Mouse (Mus musculus): ENCODE results near the gene Tex9. TPM values are rescaled to one million over a fixed set of nuclear protein-coding genes. Genes with fewer than 3 reads are reported as not detected.
A peak's percentile ranks its signal among the peaks of the same experiment; 100 is the strongest.

The Tex9 gene
- polyA plus RNA-seq, 1 experiment from 2014 or later, result 17.9 TPM

DNA sequence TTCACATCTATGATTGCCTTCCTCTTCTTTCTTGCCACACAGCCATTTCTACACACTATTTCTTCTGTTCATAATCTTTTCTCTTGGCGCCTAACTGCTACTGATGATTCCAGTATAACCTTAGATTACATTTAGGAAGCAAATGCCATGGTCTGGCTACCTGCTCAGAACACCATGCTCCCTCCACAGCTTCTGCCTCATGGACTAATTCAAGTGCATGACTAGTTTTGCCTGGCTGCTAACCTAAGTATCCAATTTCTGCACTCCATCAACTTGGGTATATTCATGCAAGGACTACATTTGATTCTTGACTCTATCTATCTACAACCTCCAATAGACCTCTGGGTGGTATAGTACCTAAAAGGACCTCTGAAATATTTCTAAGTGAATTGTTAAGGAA lies 22.2 kb downstream of the Tex9 start:
- DNase-seq (ENCODE audit: low spot score), result no peak
- 0 out of 2 replicates have a peak, but pooled peaks cover 4% of the 10 kb centered on the region for H3K36me3 ChIP-seq (ENCODE audit: control insufficient read depth, insufficient read depth, low read length)
- no peaks in the 10 kb centered on the region for H3K4me1 ChIP-seq (replicated peaks; ENCODE audit: control insufficient read depth, insufficient read depth, low read length)
- ATAC-seq (replicated peaks; ENCODE audit: low FRiP score), result no peak
- no peak overlapping the region for H3K9ac ChIP-seq (ENCODE audit: low read depth, low read length)
- no peak overlapping the region for H3K4me3 ChIP-seq (ENCODE audit: low read depth, low read length)
- no peak overlapping the region for H3K4me2 ChIP-seq
- H3K27me3 ChIP-seq (replicated peaks; ENCODE audit: control insufficient read depth, insufficient read depth, low read length), result no peaks in the 10 kb centered on the region
- H3K9me3 ChIP-seq (ENCODE audit: control insufficient read depth, low read length), result no peaks in the 10 kb centered on the region
- H3K27ac ChIP-seq (ENCODE audit: low read depth, low read length), result no peak overlapping the region
- WGBS, result 91% methylated on average over 1 of the region's 1 CpGs

DNA sequence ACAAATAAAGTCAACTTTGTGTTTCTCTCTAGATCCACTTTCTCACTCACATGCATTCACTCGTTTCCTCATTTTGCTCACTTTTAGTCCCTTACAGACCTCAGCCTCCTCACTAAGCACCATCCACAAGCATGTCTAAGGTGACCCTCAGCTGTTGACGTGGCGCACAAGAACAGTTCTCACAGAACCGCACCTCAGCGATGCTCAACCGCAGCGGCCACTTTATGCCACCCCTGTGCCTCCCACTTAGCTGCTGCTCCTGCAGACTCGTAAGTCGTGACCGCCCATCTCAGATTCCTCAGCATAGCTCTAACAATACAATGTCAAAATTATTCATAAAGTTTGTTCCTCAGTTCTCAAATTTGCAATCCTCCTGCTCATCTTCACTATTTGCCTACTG lies 23.4 kb downstream of the Tex9 start:
- 90% methylated on average over 10 of the region's 10 CpGs for WGBS
- Histone ChIP-seq H3K4me3 (ENCODE audit: low read depth, low read length) (no peak overlapping the region), H3K4me2 (no peak overlapping the region), H3K9me3 (ENCODE audit: control insufficient read depth, low read length) (no peaks in the 10 kb centered on the region), H3K36me3 (ENCODE audit: control insufficient read depth, insufficient read depth, low read length) (0 out of 2 replicates have a peak, but pooled peaks cover 4% of the 10 kb centered on the region), H3K27ac (ENCODE audit: low read depth, low read length) (no peak overlapping the region), H3K9ac (ENCODE audit: low read depth, low read length) (no peak overlapping the region), H3K4me1 (replicated peaks; ENCODE audit: control insufficient read depth, insufficient read depth, low read length) (no peaks in the 10 kb centered on the region), H3K27me3 (replicated peaks; ENCODE audit: control insufficient read depth, insufficient read depth, low read length) (no peaks in the 10 kb centered on the region)
- DNase-seq (ENCODE audit: low spot score), result no peak
- ATAC-seq (replicated peaks; ENCODE audit: low FRiP score), result no peak

DNA sequence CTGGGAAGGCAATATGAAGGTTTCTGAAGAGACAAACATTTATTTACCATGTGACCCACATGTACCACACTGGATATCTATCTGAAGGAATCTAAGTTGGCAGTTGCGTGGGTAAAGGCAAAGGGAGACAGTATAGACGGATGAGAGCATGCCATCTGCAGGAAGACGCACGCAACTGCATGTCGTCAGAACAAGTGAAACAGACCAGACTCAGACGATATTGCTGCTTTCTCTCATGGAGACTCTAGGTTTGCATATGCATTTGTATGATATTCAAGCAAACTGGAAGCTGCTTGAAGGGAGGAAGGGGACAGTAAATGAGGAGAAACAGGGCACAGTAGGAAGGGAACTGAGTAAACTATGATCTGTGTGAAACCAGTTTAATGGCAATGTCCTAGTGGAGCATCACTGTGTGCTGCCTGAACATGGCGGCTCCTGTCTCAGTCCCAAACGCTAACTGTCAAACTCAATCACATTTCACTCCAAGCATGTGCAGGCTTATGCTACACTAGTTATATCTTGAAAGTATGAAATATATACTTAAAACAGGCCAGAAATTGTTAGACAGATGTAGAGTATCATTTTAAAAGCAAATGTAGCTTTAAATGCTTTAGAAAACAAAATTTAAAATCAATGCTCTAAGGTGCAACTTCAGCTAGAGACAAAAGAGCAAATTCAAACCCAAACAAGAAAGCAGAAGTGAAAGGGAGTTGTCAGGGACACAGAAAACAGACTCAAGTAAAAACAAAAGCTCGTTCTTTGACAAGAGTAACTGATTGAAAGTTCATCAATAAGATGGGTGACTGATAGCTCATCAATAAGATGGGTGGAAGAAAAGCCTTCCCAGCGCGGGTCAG lies 24.2 kb downstream of the Tex9 start:
- DNase-seq (ENCODE audit: low spot score) (no peak), ATAC-seq (replicated peaks; ENCODE audit: low FRiP score) (peak; percentile 66)
- H3K4me3 ChIP-seq (ENCODE audit: low read depth, low read length), result no peak overlapping the region

DNA sequence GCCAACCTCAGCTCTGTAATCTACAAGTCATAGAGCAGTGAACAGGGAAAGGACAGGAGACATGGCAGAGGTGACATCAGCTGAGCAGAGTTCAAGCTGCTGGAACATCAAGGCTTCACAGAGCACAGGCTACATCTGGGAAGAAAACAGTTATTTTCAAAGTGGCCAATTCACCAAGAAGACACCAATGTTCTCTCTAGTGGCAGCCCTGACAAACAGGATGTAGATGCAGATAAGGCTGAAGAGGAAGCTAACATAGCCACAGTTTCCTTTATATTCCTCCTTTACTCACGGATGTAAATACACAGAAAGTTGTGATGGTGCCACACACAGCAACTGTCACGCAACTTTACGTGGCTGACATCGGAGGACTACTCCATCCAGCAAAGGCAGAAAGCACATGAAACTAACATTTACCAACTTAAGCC lies 26.2 kb downstream of the Tex9 start:
- no peaks in the 10 kb centered on the region for H3K4me1 ChIP-seq (replicated peaks; ENCODE audit: control insufficient read depth, insufficient read depth, low read length)
- H3K27ac ChIP-seq (ENCODE audit: low read depth, low read length), result peak overlapping the region; percentile 32; the same call in 1 of the 2 replicates
- peaks cover 2% of the 10 kb centered on the region; the same call in 1 of the 2 replicates for H3K36me3 ChIP-seq (ENCODE audit: control insufficient read depth, insufficient read depth, low read length)
- no peak for DNase-seq (ENCODE audit: low spot score)
- no peak; the same call in 1 of the 2 replicates for ATAC-seq (replicated peaks; ENCODE audit: low FRiP score)
- H3K27me3 ChIP-seq (replicated peaks; ENCODE audit: control insufficient read depth, insufficient read depth, low read length), result no peaks in the 10 kb centered on the region
- H3K9me3 ChIP-seq (ENCODE audit: control insufficient read depth, low read length), result no peaks in the 10 kb centered on the region
- 37% methylated on average over 4 of the region's 4 CpGs for WGBS
- peak overlapping the region; percentile 20; the same call in 1 of the 2 replicates for H3K4me2 ChIP-seq
- no peak overlapping the region for H3K9ac ChIP-seq (ENCODE audit: low read depth, low read length)
- H3K4me3 ChIP-seq (ENCODE audit: low read depth, low read length), result no peak overlapping the region

More for the DNA sequence above, 24.2 kb downstream of the Tex9 start:
- Histone ChIP-seq H3K9me3 (ENCODE audit: control insufficient read depth, low read length) (no peaks in the 10 kb centered on the region), H3K9ac (ENCODE audit: low read depth, low read length) (no peak overlapping the region), H3K27ac (ENCODE audit: low read depth, low read length) (no peak overlapping the region), H3K4me1 (replicated peaks; ENCODE audit: control insufficient read depth, insufficient read depth, low read length) (no peaks in the 10 kb centered on the region), H3K27me3 (replicated peaks; ENCODE audit: control insufficient read depth, insufficient read depth, low read length) (no peaks in the 10 kb centered on the region), H3K36me3 (ENCODE audit: control insufficient read depth, insufficient read depth, low read length) (no peaks in the 10 kb centered on the region), H3K4me2 (0 out of 2 replicates have a peak overlapping the region, but pooled peaks have one; percentile 17)
- 52% methylated on average over 11 of the region's 11 CpGs for WGBS

DNA sequence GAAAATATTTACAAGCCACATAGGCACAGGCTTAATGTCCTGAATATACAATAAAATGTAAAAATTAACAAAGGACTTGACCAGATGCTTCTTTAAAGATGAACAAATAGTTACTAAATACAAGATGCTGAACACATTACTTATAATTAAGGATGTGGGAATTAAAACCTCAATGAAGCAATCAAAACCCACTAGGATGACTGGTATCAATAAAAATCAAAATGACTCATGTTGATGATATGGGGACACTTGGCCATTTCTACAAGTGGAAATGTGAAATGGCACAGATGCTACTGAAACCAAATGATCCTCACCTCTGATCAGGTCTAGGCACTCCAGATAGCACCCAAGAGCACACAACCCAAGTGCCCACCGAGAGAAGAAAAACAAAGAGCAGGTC lies 27.2 kb downstream of the Tex9 start:
- ATAC-seq (replicated peaks; ENCODE audit: low FRiP score) (no peak), DNase-seq (ENCODE audit: low spot score) (no peak)
- no peak overlapping the region for H3K9ac ChIP-seq (ENCODE audit: low read depth, low read length)
- peaks cover 2% of the 10 kb centered on the region; the same call in 1 of the 2 replicates for H3K36me3 ChIP-seq (ENCODE audit: control insufficient read depth, insufficient read depth, low read length)
- no peaks in the 10 kb centered on the region for H3K4me1 ChIP-seq (replicated peaks; ENCODE audit: control insufficient read depth, insufficient read depth, low read length)
- WGBS, result 82% methylated on average over 1 of the region's 1 CpGs
- no peak overlapping the region for H3K4me2 ChIP-seq
- H3K4me3 ChIP-seq (ENCODE audit: low read depth, low read length), result no peak overlapping the region
- H3K27me3 ChIP-seq (replicated peaks; ENCODE audit: control insufficient read depth, insufficient read depth, low read length), result no peaks in the 10 kb centered on the region
- H3K9me3 ChIP-seq (ENCODE audit: control insufficient read depth, low read length), result no peaks in the 10 kb centered on the region
- H3K27ac ChIP-seq (ENCODE audit: low read depth, low read length), result no peak overlapping the region

DNA sequence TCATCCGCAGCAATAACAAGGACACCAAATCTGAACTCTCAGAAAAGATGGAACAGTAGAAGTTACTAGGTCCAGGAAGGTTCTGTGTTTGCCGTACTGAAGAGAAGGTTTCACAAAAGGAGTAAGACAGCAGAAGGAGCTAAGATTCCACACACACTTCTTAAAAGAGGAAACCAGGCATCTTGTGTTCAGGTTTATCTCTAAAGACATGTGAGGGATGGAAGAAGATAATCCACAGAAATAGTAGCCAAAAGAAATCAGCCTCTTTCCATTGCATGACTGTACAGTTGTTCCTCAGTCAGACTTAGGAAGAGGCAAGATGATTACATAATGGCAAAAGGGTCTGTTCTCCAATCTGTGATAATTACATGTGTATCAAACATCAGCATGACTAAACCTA lies 29.6 kb downstream of the Tex9 start:
- no peak overlapping the region for H3K9ac ChIP-seq (ENCODE audit: low read depth, low read length)
- no peak for ATAC-seq (replicated peaks; ENCODE audit: low FRiP score)
- no peaks in the 10 kb centered on the region for H3K27me3 ChIP-seq (replicated peaks; ENCODE audit: control insufficient read depth, insufficient read depth, low read length)
- no peak overlapping the region for H3K4me2 ChIP-seq
- no peak overlapping the region for H3K4me3 ChIP-seq (ENCODE audit: low read depth, low read length)
- no peak for DNase-seq (ENCODE audit: low spot score)
- no peaks in the 10 kb centered on the region for H3K9me3 ChIP-seq (ENCODE audit: control insufficient read depth, low read length)
- H3K27ac ChIP-seq (ENCODE audit: low read depth, low read length), result no peak overlapping the region
- H3K4me1 ChIP-seq (replicated peaks; ENCODE audit: control insufficient read depth, insufficient read depth, low read length), result no peaks in the 10 kb centered on the region
- H3K36me3 ChIP-seq (ENCODE audit: control insufficient read depth, insufficient read depth, low read length), result peaks cover 12% of the 10 kb centered on the region
- 77% methylated on average over 2 of the region's 2 CpGs for WGBS

DNA sequence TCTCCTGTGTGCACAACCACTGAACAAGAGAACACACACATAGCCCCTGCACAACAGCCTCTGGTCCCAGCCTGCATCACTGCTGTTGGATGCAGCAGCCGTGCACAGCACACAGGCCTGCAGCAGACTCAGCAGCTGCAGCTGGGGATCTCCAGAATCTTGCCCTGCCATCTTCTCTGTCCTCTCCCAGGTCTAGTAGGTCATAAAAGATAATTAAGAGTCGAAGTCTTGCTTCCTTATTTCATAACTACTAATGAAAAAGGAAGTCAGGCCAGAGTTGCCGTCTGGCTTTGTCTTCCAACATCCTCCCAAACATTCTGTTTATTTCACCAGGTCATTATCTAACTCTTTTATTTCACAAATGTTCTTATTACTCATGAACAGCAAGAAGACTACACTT lies 31.2 kb downstream of the Tex9 start:
- DNase-seq (ENCODE audit: low spot score) (peak; percentile 23), ATAC-seq (replicated peaks; ENCODE audit: low FRiP score) (no peak)
- no peaks in the 10 kb centered on the region for H3K4me1 ChIP-seq (replicated peaks; ENCODE audit: control insufficient read depth, insufficient read depth, low read length)
- WGBS, result 59% methylated on average over 3 of the region's 3 CpGs
- H3K36me3 ChIP-seq (ENCODE audit: control insufficient read depth, insufficient read depth, low read length), result peaks cover 20% of the 10 kb centered on the region
- no peaks in the 10 kb centered on the region for H3K27me3 ChIP-seq (replicated peaks; ENCODE audit: control insufficient read depth, insufficient read depth, low read length)
- no peak overlapping the region for H3K4me2 ChIP-seq
- H3K4me3 ChIP-seq (ENCODE audit: low read depth, low read length), result no peak overlapping the region
- H3K27ac ChIP-seq (ENCODE audit: low read depth, low read length), result no peak overlapping the region
- no peak overlapping the region for H3K9ac ChIP-seq (ENCODE audit: low read depth, low read length)
- no peaks in the 10 kb centered on the region for H3K9me3 ChIP-seq (ENCODE audit: control insufficient read depth, low read length)

DNA sequence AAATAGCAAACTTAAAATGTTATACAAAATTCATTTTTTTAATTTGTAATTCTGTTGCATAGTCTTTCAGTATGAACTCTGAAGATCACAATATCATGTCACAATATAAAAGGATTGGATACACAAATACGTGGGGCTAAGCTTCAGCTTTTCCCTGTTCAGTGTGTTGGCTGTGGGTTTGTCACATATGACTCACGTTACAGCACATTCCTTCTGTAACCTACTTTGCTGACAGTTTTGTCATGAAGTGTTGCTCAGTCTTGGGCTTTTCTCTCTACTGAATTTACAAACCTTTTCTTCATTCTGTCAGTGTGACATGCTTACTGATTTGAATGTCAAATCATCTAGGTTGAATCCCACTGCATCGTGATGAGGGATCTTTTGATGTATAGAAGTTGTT lies 32.3 kb downstream of the Tex9 start:
- WGBS, result 85% methylated on average over 3 of the region's 3 CpGs
- Histone ChIP-seq H3K27ac (ENCODE audit: low read depth, low read length) (no peak overlapping the region), H3K4me1 (replicated peaks; ENCODE audit: control insufficient read depth, insufficient read depth, low read length) (no peaks in the 10 kb centered on the region), H3K9me3 (ENCODE audit: control insufficient read depth, low read length) (no peaks in the 10 kb centered on the region), H3K9ac (ENCODE audit: low read depth, low read length) (no peak overlapping the region), H3K4me3 (ENCODE audit: low read depth, low read length) (no peak overlapping the region), H3K4me2 (no peak overlapping the region), H3K27me3 (replicated peaks; ENCODE audit: control insufficient read depth, insufficient read depth, low read length) (no peaks in the 10 kb centered on the region), H3K36me3 (ENCODE audit: control insufficient read depth, insufficient read depth, low read length) (peaks cover 20% of the 10 kb centered on the region)
- ATAC-seq (replicated peaks; ENCODE audit: low FRiP score), result no peak
- no peak for DNase-seq (ENCODE audit: low spot score)

DNA sequence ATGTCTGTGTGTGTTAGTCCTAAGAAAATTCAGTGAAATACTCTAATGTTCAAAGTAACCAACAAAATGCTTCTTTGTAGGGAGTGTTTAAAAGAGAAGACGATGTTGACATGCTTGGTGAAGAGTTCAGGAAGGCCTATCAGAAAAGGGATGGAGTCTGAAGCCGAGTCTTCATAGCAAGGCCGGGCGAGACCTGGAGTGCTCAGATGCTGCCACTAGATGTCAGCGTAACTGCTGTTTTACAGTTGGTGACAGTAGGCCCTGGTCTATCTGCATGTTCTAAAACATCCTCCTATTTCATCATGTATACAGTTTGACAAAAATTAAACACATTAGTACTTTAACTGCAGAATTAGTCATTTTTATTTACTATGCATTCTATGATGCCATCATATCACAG lies 33.8 kb downstream of the Tex9 start:
- Histone ChIP-seq H3K27ac (ENCODE audit: low read depth, low read length) (no peak overlapping the region), H3K4me2 (no peak overlapping the region), H3K4me3 (ENCODE audit: low read depth, low read length) (no peak overlapping the region), H3K36me3 (ENCODE audit: control insufficient read depth, insufficient read depth, low read length) (peaks cover 26% of the 10 kb centered on the region), H3K9me3 (ENCODE audit: control insufficient read depth, low read length) (no peaks in the 10 kb centered on the region), H3K4me1 (replicated peaks; ENCODE audit: control insufficient read depth, insufficient read depth, low read length) (no peaks in the 10 kb centered on the region), H3K9ac (ENCODE audit: low read depth, low read length) (no peak overlapping the region), H3K27me3 (replicated peaks; ENCODE audit: control insufficient read depth, insufficient read depth, low read length) (no peaks in the 10 kb centered on the region)
- ATAC-seq (replicated peaks; ENCODE audit: low FRiP score), result peak; percentile 79
- WGBS, result 27% methylated on average over 5 of the region's 5 CpGs
- DNase-seq (ENCODE audit: low spot score), result peak; percentile 32

Data from liver, embryonic 11.5 days (tissue).